Comparison of ENCODE assay signal across 26 mouse cellular contexts in the genomic region with DNA sequence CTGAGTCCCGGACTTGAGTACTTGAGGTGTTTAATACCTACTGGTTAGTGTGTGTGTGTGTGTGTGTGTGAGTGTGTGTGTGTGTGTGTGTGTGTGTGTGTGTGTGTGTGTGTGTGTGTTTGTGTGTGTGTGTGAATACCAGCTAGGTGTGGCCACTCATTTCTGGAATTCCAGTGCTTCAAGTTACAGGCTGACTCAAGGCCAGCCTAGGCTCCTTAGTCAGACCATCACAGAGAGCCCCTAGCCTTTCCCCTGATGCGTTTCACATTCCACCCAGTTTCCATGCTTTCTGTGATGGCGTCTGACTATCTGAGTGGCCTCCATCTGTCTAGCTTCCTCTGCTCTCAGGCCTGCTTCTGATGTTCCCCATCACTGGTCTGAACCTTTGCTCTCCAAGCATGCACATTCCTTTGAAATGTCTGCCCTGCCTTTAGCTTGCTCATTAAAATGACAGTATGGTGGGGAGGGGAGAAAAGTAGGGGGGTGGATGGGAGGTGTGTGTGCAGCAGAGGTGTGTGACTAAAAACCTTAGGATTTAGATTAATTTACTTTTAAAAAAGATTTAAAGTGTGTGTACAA. TPM values are rescaled to one million over a fixed set of nuclear protein-coding genes. Genes with fewer than 3 reads are reported as not detected.
DNase-seq lines count a peak whose midpoint lies in the region; ATAC-seq and TF ChIP-seq lines count a peak whose summit lies in the region.
"Had no signal": no experiment of that assay in that cellular context is flagged by ENCODE, and none has a peak within 500 bp of the region (broad histone marks: within the 10 kb centered on the region; RNA-seq: fewer than 3 reads in every experiment).

No protein-coding gene starts in this region.

- peaks cover 30% of the 10 kb centered on the region for H3K36me3 ChIP-seq in E14TG2a.4 (ENCODE audit: insufficient read depth, low read length)

- intact Hi-C loops in gastrocnemius, adult 2 months (cut with DNase I): no loop called here

- no peaks in the 10 kb centered on the region for H3K9me3 ChIP-seq in E14TG2a.4 (ENCODE audit: low read length)
- H3K9me3 ChIP-seq: embryonic facial prominence, embryonic 12.5 days; heart, embryonic 10.5 days; hindbrain, embryonic 10.5 days; limb, embryonic 10.5 days; midbrain, embryonic 13.5 days; neural tube, embryonic 13.5 days had no signal

- H3K4me3 ChIP-seq in E14TG2a.4 (replicated peaks; ENCODE audit: low read length): peak overlapping the region; percentile 7; the same call in 1 of the 2 replicates
- H3K4me3 ChIP-seq in gastrocnemius, adult 2 months: no peak overlapping the region
- H3K4me3 ChIP-seq: embryonic facial prominence, embryonic 12.5 days; heart, embryonic 10.5 days; hindbrain, embryonic 10.5 days; layer of hippocampus, adult 2 months; limb, embryonic 10.5 days; midbrain, embryonic 13.5 days; neural tube, embryonic 13.5 days had no signal

- H3K27ac ChIP-seq in gastrocnemius, adult 2 months: no peak overlapping the region
- H3K27ac ChIP-seq: embryonic facial prominence, embryonic 12.5 days; heart, embryonic 10.5 days; hindbrain, embryonic 10.5 days; layer of hippocampus, adult 2 months; limb, embryonic 10.5 days; midbrain, embryonic 13.5 days; neural tube, embryonic 13.5 days had no signal

- TF ChIP-seq CTCF in E14TG2a.4 (conservative IDR thresholded peaks at IDR 0.05; ENCODE audit: low read length): no peak
- no peak for TF ChIP-seq CTCF in gastrocnemius, adult 2 months (IDR thresholded peaks at IDR 0.05)

- ATAC-seq in activated CD4-positive, CD25-positive, alpha-beta regulatory T cell, adult 4 months: no peak
- ATAC-seq: CD4-positive, CD25-positive, alpha-beta regulatory T cell, adult 4 months; hindbrain, embryonic 16.5 days; intestine, embryonic 16.5 days; liver, postnatal 0 days; midbrain, embryonic 13.5 days had no signal

- peak; percentile 45 for DNase-seq in kidney, adult 11 months
- DNase-seq in kidney, adult 18-20 months: no peak
- DNase-seq in ZHBTc4 (ENCODE audit: low read depth, low spot score): peak; percentile 93
- DNase-seq in kidney, postnatal 10 days: peak; percentile 40
- no peak for DNase-seq in thymus, postnatal 14 days
- no peak for DNase-seq in gastrocnemius, adult 2 months
- DNase-seq: cerebellum, adult 18-20 months; cerebellum, postnatal 14 days; liver; liver, postnatal 0 days; lung, postnatal 10 days; retina, postnatal 1 day; right cerebral cortex, postnatal 25 days; spleen, adult 18-20 months had no signal

- H3K27me3 ChIP-seq in E14TG2a.4 (ENCODE audit: insufficient read depth, low read length): no peaks in the 10 kb centered on the region
- H3K27me3 ChIP-seq: embryonic facial prominence, embryonic 12.5 days; midbrain, embryonic 13.5 days; neural tube, embryonic 13.5 days had no signal

- H3K4me1 ChIP-seq in E14TG2a.4 (replicated peaks; ENCODE audit: low read depth, low read length): peaks cover 80% of the 10 kb centered on the region

RNA-seq across cellular contexts. Expression of gene Pcbp1, which starts 6.3 kb away (rescaled TPM):
- polyA plus RNA-seq in activated CD4-positive, CD25-positive, alpha-beta regulatory T cell, adult 4 months (2017; shearing (Covaris generic)): 10 to 100 TPM; 35.3 to 39.2 TPM
- 100 to 1,000 TPM; 121 to 128 TPM for total RNA-seq in gastrocnemius, adult 2 months (2021)

Comparison
In these comparisons a context has a peak if more than half of its experiments do, and no peak if none do; other contexts are left out.
1. DNase-seq: peak in kidney, adult 11 months (single experiment), ZHBTc4 (single experiment) and kidney, postnatal 10 days (single experiment); none in kidney, adult 18-20 months (single experiment), thymus, postnatal 14 days (single experiment) and gastrocnemius, adult 2 months (single experiment).